Mouse (Mus musculus) megakaryocyte, embryonic 14.5 days (primary cell): Measurements from ENCODE around the gene Padi2.

ENCODE experiments used
- FLI1 ChIP-seq: IDR thresholded peaks from 2 replicates; pipeline ENCODE4 v1.6.1; 2012; ENCODE audit warnings: low read length, inconsistent platforms, mixed read lengths
- GATA1 ChIP-seq: IDR thresholded peaks from 3 replicates; pipeline ENCODE4 v1.6.1; 2012; ENCODE audit warnings: mixed read lengths, low read length, inconsistent platforms, borderline replicate concordance

- TF ChIP-seq FLI1, result no peak
- no peak for TF ChIP-seq GATA1
These were observed 75.5 kb downstream of the Padi2 start for GRCm38 (mm10) chr4:140981605-140982004.
